Mouse (Mus musculus) liver, embryonic 14.5 days (tissue): ENCODE measurements around the gene Nox1. TPM values are rescaled to one million over a fixed set of nuclear protein-coding genes. Genes with fewer than 3 reads are reported as not detected.

ENCODE experiments used
- ATAC-seq: fragments of 200-750 bp; cut with Nextera tagmentation; 2 replicates; pipeline ENCODE4 v1.8.0; 2017; ENCODE audit warnings: moderate number of reproducible peaks, mild to moderate bottlenecking, moderate library complexity; ENCODE audit not compliant: insufficient read depth
- DNase-seq, 3 experiments: peaks; one replicate each; pipeline ENCODE4 v3.0.0-alpha.2; 2012 to 2013; ENCODE audit warnings: low read depth in 3 of 3, low spot score in 3 of 3
- H3K27ac ChIP-seq: fragments of 300-500 bp; sonication (generic); 2 replicates; pipeline ENCODE4 v1.5.1; 2014; ENCODE audit warnings: moderate library complexity, mild to moderate bottlenecking, control low read depth, inconsistent platforms
- H3K27me3 ChIP-seq: fragments of 300-500 bp; sonication (generic); 2 replicates; pipeline ENCODE4 v1.6.1; 2014; ENCODE audit warnings: mild to moderate bottlenecking, low read length, moderate library complexity; ENCODE audit not compliant: control insufficient read depth, insufficient read depth
- H3K36me3 ChIP-seq: fragments of 300-500 bp; sonication (generic); replicated peaks from 2 replicates; pipeline ENCODE4 v1.6.1; 2014; ENCODE audit warnings: low read depth; ENCODE audit not compliant: control insufficient read depth, insufficient read depth
- H3K4me1 ChIP-seq, 2 experiments: fragments of 200-500 bp in 1 of 2; fragments of 300-500 bp in 1 of 2; sonication (generic) in 1 of 2; replicated peaks; 2 replicates each; pipeline ENCODE4 v1.6.1; 2012 to 2014; ENCODE audit warnings: antibody characterized with exemption in 1 of 2, inconsistent platforms in 1 of 2, low read length in 1 of 2; ENCODE audit not compliant: control insufficient read depth in 2 of 2, insufficient read depth in 2 of 2
- H3K4me2 ChIP-seq: fragments of 300-500 bp; sonication (generic); 2 replicates; pipeline ENCODE4 v1.6.1; 2014; ENCODE audit warnings: low read depth, mild to moderate bottlenecking, control low read depth, moderate library complexity
- H3K4me3 ChIP-seq, 2 experiments: fragments of 200-500 bp in 1 of 2; fragments of 300-500 bp in 1 of 2; sonication (generic) in 1 of 2; 2 replicates each; pipeline ENCODE4 v1.5.1; 2012 to 2014; ENCODE audit warnings: low read depth in 2 of 2, low read length in 2 of 2, mild to moderate bottlenecking in 2 of 2, control low read depth in 1 of 2, inconsistent platforms in 1 of 2, moderate library complexity in 1 of 2; ENCODE audit not compliant: insufficient read depth in 1 of 2
- H3K9ac ChIP-seq: fragments of 300-500 bp; sonication (generic); replicated peaks from 2 replicates; pipeline ENCODE4 v1.6.1; 2014; ENCODE audit warnings: mild to moderate bottlenecking, control low read depth, moderate library complexity
- H3K9me3 ChIP-seq: fragments of 300-500 bp; sonication (generic); 2 replicates; pipeline ENCODE4 v1.6.1; 2016; ENCODE audit warnings: low read length, mixed read lengths; ENCODE audit not compliant: control insufficient read depth
- CTCF ChIP-seq: IDR thresholded peaks from 2 replicates; pipeline ENCODE4 v1.5.1; 2016; ENCODE audit warnings: antibody characterized with exemption, low read depth, control low read depth
- EP300 ChIP-seq: IDR thresholded peaks from 2 replicates; pipeline ENCODE4 v1.6.1; 2016; ENCODE audit warnings: antibody characterized with exemption, low read depth
- WGBS: fragments of 180-500 bp; shearing (Covaris S2); extraction: QIAGEN DNeasy Blood & Tissue Kit; methylation state at CpG from one replicate; pipeline ENCODE4 v1.1.7; 2014; ENCODE audit not compliant: insufficient replicate concordance; 5-methylcytosine and 5-hydroxymethylcytosine counted together
- polyA plus RNA-seq, 2 experiments: library from polyadenylated mRNA; depleted of rRNA in 1 of 2; stranded (reverse) in 1 of 2; unstranded in 1 of 2; fragments of >200 nt; fragmentation: Nextera tagmentation in 1 of 2; extraction: Ambion mirVana in 1 of 2; gene quantifications; 2 replicates each; pipeline versions ENCODE4 v1.2.1 to v1.2.3; 2012 to 2014

Gene Nox1
- polyA plus RNA-seq, 2 experiments: 0.06 TPM; not detected in 1

- Histone ChIP-seq H3K9me3 (no peaks in the 10 kb centered on the region), H3K9ac (no peak overlapping the region), H3K4me1 (no peaks in the 10 kb centered on the region), H3K36me3 (no peaks in the 10 kb centered on the region), H3K4me2 (no peak overlapping the region), H3K4me3 (no peak overlapping the region), H3K27me3 (no peaks in the 10 kb centered on the region), H3K27ac (no peak overlapping the region)
- no peak for DNase-seq
- no peak for ATAC-seq
- whole genome bisulfite sequencing: 25% methylated on average over 3 of the region's 3 CpGs
- TF ChIP-seq EP300 (no peak), CTCF (peak; percentile 38)
These were observed 87.9 kb downstream of the Nox1 start for GRCm38 (mm10) chrX:134133821-134134220.

DNA sequence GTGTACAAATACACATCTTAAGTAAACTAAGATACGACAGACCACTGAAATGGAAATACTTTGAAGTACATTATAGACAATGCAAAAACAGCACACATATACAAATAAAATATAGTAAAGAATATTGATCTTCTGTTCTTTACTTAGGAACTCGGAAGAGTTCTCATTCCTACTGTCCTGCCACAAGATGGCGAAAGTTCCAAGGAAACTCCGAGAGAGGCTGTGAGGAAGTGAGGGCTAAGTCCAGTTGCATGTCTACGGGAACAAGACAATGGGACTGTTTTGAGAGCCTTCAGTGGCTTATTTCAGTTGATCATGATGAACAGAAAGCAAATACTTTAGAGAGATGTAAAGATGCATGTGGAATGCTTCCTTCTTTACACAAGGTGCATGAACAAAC is 89.5 kb downstream of the Nox1 start:
- WGBS: 27% methylated on average over 5 of the region's 5 CpGs
- ATAC-seq (no peak), DNase-seq (no peak)
- Histone ChIP-seq H3K27me3 (no peaks in the 10 kb centered on the region), H3K27ac (no peak overlapping the region), H3K4me3 (no peak overlapping the region), H3K4me2 (no peak overlapping the region), H3K4me1 (no peaks in the 10 kb centered on the region), H3K36me3 (no peaks in the 10 kb centered on the region), H3K9ac (no peak overlapping the region), H3K9me3 (no peaks in the 10 kb centered on the region)
- TF ChIP-seq EP300: no peak
- no peak for TF ChIP-seq CTCF

GRCm38 (mm10) chrX:134128549-134128948 is 93.2 kb downstream of the Nox1 start:
- ATAC-seq (no peak), DNase-seq (no peak)
- H3K4me1 ChIP-seq: no peaks in the 10 kb centered on the region
- no peak overlapping the region for H3K9ac ChIP-seq
- TF ChIP-seq CTCF (no peak), EP300 (no peak)
- 47% methylated on average over 3 of the region's 3 CpGs for WGBS
- no peak overlapping the region for H3K27ac ChIP-seq
- H3K4me3 ChIP-seq: no peak overlapping the region
- no peak overlapping the region for H3K4me2 ChIP-seq
- H3K36me3 ChIP-seq: no peaks in the 10 kb centered on the region
- no peaks in the 10 kb centered on the region for H3K9me3 ChIP-seq
- no peaks in the 10 kb centered on the region for H3K27me3 ChIP-seq

DNA sequence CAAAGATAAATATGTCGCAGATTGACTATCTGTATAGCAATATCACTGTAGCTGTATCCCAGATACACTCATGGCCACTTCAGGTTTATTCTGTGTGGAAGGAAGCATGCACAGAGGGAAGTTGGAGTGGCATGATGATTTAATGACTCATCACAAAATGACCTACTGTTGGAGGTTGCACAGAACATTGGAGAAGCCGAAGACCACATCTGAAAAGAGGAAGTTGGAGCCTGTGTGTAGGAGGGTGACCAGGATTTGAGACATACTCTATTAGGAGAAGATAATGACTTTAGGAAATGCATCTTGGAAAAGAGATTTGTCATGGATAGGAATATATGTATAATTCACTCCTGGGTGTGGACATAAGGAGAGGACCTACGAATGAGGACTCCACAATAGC is 105.3 kb downstream of the Nox1 start:
- no peak overlapping the region for H3K27ac ChIP-seq
- H3K9ac ChIP-seq: no peak overlapping the region
- H3K36me3 ChIP-seq: no peaks in the 10 kb centered on the region
- no peak for DNase-seq
- TF ChIP-seq CTCF: no peak
- TF ChIP-seq EP300: no peak
- H3K27me3 ChIP-seq: no peaks in the 10 kb centered on the region; the same call in 1 of the 2 replicates
- no peak overlapping the region for H3K4me2 ChIP-seq
- WGBS: 31% methylated on average over 3 of the region's 3 CpGs
- no peak for ATAC-seq
- no peaks in the 10 kb centered on the region for H3K9me3 ChIP-seq
- H3K4me3 ChIP-seq: no peak overlapping the region
- H3K4me1 ChIP-seq: no peaks in the 10 kb centered on the region

DNA sequence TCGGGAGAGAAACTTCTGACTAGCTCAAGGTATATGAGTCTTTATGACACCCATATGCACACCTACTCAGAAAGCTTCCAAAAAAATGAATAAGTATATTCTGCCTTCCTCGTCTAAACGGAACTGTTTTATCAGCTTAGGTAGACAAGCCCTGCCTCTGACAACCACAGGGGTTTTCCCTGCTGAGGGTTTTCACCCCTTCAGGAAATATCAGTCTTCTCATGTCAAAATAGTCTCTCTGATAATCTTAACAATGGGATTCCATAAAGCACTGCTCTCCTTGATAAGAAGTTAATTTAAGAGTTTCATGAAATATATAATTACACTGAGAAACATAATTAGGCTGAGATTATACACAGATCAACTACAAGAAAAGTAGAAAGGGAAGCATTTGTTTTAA is 110.0 kb downstream of the Nox1 start:
- Histone ChIP-seq H3K4me2 (no peak overlapping the region), H3K36me3 (no peaks in the 10 kb centered on the region), H3K27ac (no peak overlapping the region), H3K4me3 (no peak overlapping the region), H3K9me3 (no peaks in the 10 kb centered on the region), H3K27me3 (no peaks in the 10 kb centered on the region; the same call in 1 of the 2 replicates), H3K9ac (no peak overlapping the region), H3K4me1 (no peaks in the 10 kb centered on the region)
- WGBS: 31% methylated on average over 3 of the region's 3 CpGs
- no peak for ATAC-seq
- no peak for TF ChIP-seq EP300
- DNase-seq: no peak

DNA sequence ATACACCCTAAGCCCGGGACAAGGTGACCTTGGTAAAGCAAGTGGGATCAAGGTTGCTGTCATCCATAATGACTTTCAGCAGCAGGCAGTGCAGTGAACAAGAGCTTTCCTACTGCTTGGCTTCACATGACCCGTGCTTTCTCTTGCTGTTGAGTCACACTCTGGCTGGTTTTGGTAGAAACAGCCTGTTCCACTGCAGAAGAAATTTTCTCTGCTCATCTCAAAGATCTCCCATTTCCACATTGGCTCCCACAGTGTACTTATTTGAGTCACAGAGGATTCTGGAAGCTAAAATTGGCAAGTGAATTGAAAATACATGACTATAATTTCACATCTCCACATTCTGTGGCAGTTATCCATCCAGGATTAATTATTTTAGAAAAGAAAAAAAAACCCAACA is 119.1 kb downstream of the Nox1 start:
- DNase-seq: no peak
- no peak for TF ChIP-seq CTCF
- TF ChIP-seq EP300: no peak
- Histone ChIP-seq H3K27ac (no peak overlapping the region), H3K27me3 (no peaks in the 10 kb centered on the region), H3K36me3 (no peaks in the 10 kb centered on the region), H3K9me3 (no peaks in the 10 kb centered on the region), H3K4me3 (no peak overlapping the region), H3K4me1 (no peaks in the 10 kb centered on the region), H3K9ac (no peak overlapping the region), H3K4me2 (no peak overlapping the region)
- WGBS: 36% methylated on average over 2 of the region's 2 CpGs
- no peak for ATAC-seq
